Mouse (Mus musculus) mesoderm, embryonic 11.5 days (tissue): Measurements from ENCODE around the gene Cachd1.

Experiments used
- DNase-seq: peaks from one replicate; pipeline ENCODE4 v3.0.0-alpha.2; 2012; ENCODE audit warnings: low read depth, low spot score

Gene Cachd1

DNA sequence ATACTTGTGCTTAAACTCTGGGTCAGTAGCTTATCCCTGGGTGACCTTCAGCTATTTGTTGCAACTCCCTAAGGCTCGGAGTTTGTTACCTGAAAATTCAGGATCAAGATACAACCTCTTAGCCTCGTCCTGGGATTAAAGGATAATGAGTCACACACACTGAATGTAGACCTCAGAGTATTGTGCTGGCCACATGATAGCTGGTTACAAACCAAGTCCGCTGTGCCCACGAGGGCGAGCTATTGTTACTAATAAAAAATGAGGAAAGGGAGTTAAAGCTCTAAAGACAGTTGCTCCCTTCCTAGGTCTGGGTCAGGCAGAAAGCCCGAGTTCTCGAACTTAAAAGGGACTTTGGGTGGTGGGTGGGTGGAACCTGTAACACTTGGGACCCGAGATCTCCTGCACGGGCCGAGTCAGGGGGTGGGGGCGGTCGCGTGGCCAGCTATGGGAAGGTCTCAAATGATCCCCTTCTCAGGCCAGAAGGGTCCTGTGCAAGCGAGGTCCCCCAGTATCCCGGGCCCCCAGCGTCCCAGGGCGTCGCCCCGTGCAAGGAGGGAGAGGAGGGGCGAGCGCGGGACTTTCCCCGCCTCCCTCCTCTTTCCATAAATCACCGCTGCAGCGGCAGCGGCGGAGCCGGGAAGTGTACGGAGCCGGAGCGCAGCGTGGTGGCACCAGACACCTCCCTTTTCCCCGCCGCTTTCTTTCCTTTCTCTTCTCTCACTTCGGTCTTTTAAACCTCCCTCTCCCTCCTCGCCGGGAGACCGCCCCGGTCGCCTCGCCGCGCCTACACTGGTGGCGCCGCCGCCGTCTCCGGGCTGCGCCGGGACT is at the start of gene Cachd1:
Gene Cachd1, plus strand, starts transcription at position 633 of the 828 bp plus-strand sequence.
- DNase-seq = peak; percentile 89

DNA sequence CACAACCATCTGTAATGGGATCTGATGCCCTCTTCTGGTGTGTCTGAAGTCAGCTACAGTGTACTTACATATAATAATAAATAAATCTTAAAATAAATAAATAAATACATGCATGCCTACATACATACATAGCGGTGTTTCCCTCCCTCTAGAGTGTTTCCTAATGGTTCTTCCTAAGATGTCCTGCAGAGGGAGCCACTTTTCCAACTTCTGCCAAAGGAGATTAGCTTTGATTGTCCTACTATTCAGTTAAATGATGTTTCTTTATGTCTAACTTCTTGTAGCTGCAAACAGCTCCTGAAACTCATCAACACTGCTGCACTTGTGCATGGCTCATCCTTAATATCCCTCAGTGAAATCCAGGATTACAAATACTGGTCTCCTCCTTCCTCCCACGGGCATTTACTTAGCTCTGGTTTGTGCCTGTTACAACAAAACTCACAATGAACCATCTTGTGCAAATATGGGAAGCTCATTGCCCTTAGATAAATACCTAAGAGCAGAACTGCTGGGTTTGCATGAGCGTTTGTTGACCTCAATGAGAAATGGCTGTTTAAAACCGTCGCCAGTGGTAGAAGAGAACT is 47.5 kb upstream of the Cachd1 start:
- DNase-seq = no peak

DNA sequence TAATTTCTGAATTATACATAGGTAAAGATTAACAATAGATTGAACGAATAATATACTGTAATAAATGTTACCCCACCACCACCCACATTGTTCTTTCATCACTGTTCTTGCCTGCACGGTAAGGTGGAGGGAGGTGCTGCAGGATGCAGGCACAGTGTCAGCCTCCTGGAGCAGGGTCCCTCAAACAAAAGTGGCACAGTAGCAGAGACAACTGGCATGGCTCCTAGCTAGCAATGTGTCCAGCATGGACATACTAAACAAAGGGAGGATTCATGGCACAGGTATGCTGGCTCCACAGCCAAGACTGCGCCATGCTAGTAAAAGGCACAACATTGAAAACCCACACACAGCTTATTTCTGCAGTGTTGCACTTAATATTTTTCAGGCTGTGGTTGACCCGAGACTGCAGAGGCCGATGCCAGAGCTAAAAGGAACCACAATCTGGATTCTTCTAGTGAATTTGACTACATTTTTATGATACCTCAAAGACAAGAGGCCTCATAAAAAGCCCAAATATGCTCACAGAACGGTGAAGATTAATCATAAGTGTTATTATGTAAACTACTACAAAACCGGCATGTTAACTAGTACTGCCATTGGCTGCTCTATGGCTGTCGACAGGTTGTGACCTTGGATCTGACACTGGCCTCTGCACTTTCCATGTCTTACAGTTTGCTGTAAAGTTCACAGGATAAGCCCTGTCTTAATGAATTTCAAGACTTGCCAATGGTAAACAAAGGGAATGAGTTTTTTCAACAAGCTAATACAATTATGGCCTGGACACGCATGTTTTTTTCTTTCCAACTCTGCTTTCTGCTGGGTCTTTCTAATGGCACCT is 41.2 kb upstream of the Cachd1 start:
- no peak for DNase-seq

DNA sequence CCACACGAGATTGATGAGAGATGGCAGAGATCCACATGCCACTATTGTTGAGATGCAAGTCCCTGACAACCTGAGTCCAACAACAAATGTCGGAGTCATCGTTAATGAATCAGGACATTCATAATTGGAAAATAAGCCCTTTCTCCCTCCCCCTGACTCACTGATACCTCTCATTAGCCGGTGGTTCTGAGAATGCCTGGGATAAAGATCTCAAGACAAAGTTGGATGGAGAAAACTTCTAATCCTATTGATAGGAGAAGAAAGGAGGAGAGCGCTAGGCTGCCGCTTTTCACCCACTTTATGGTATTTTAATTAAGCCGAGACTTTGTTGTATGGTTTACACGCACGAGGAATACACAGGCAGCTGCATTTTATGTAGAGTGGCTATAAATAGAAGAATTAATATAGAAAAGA is 40.5 kb upstream of the Cachd1 start:
- DNase-seq = no peak

DNA sequence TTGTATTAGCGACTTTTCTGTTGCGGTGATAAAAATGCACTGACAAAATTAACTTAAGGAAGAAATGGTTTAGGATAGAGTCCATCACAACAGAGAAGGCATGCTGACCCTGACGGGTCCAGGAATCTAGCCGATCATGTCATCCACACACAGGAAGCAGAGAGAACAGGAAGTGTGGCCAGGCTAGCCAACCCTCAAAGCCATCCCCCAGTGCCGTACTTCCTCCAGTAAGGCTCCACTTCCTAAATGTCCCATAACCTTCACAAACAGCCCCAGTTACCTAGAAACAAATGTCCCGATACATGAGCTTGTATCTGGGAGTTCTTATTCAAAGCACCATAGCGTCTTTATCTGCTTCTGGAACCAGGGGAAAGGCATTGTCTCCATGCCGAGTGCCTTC is 32.9 kb upstream of the Cachd1 start:
- no peak for DNase-seq

DNA sequence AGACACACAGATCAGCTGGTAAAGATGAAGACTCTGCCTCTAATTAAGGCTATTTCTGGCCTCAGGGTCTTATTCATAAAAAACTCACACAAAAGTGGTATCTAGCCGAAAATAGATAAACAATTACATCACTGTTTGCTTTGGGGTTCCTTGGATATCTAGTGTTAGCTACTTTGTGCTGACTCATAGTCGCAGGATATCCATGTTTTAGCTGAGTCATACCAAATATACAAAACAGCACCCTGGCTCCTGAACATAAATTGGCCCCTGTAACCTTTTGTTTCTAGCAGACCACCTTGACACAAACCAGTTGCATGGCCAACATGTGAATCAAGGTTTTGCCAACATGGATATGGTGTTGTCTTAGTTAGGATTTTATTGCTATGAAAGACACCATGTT is 24.2 kb upstream of the Cachd1 start:
- no peak for DNase-seq

DNA sequence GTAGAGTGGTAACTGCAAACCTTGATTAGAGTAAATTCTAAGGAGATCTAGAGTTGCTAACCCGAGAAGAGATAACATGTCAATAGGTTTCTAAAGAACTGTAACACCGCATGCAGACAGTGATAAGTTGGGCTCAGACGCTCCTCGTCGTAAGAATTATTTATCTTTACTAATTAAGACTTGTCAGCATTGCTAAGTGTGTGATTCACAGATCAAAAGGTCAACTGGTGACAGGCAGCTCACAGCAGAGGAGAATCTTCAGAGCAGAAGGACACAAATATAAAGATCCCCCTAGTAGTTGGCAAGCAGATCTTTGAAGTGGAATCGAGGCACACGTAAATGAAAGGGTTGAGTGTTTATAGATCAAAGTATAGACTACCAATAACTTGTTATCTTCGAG is 20.8 kb upstream of the Cachd1 start:
- DNase-seq = no peak

DNA sequence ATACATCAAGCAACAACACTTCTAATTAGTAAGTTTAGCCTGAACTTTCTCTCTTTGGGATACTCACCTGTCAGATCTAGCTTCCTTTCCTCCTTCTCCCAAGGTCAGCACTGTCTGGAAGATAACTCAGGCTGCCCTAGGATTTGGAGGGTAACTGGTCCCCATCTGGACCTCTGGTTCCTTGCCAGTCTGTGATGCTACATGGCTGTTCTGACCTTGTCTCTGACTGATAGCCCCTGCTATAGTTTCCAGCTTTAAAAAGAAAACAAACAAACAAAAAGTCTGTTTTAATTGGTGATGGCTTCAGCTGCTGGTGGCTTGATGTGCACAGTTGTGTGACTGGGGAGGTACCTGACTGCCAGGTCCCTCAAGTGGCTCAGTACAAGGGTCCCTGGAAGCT is 20.0 kb upstream of the Cachd1 start:
- no peak for DNase-seq

DNA sequence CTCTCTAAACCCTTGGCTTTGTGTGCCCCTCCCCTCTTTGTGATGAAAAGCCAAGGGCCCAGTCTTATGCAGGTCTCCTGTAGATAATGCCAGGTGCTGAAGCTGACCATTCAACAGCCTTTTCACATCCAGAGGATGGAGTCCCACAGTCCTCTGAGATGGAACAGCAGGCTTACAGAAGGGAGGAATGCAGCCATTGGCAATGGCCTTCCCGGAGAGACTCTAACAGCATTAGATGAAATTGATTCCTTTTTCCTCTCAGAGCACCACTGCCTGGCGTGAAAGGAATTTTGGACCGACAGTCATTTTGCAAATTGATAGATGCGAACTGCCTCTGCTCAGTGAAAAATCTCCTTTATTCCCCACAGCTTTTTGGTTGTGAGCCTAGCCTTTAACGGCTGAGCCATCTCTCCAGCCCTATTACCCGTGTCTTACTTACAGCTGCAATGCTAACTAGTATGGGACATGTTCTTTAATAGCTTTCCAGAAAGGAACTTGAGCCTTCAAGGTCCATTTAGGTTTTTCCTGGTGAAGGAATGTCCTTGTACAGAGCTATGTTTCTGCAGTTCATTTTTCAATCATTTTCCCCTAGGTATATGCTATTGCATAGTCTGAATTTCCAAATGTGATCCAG is 18.1 kb upstream of the Cachd1 start:
- no peak for DNase-seq

DNA sequence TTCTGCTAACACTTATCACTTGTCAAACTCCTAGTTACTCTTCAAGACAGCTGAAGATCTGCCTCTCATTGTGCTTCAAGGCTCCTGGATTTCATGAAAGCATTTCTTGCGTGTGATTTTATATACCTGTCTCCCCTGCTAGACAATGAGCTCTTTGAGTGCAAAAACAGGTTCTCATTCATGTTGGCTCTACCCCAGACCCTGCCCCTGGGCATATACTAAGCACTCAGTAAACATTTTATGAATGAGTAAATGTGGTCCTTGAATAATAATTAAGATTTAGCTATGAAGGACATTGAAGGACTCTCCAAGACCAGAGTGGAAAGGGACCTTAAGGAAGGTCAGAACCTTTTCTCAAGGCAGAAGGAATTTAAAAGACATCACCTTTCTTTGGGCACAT is 16.9 kb upstream of the Cachd1 start:
- no peak for DNase-seq

DNA sequence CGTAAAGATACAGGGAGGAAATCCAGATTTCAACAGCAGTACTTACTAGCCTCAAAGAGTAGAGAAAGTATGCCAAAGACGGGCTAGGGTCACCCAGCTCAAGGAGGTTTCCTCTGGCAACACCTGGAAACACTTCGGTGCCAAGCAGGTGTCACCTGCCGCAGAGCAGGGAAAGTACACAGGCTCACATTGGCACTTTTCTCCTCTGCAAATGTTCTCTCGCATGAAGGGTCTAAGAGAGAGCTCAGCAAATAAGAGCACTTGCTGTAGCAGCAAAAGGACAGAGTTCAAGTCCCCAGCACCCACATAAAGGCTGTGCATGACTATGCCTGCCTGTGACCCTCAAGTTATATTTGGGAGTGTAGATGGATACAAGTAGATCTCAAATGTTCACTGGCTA is 16.1 kb upstream of the Cachd1 start:
- no peak for DNase-seq

DNA sequence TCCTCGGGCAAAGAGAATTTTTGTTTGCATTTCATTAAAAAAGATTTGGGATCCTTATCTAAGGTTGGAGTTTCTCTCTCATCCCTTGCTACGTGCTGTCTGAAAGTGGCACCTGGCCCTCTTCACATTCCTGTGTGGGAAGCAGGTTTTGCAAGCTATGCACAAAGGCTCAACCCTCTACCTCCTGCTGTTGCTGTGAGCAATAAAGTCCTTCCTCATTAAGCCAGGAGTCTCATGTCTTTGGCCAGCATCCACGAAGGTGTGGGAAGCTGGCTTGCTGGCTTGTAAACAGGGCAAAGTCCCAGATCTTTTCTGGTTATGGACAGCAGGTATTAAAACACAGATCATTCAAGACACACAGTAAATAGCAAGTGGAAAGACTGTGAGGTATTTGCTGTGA is 7.9 kb upstream of the Cachd1 start:
- no peak for DNase-seq

DNA sequence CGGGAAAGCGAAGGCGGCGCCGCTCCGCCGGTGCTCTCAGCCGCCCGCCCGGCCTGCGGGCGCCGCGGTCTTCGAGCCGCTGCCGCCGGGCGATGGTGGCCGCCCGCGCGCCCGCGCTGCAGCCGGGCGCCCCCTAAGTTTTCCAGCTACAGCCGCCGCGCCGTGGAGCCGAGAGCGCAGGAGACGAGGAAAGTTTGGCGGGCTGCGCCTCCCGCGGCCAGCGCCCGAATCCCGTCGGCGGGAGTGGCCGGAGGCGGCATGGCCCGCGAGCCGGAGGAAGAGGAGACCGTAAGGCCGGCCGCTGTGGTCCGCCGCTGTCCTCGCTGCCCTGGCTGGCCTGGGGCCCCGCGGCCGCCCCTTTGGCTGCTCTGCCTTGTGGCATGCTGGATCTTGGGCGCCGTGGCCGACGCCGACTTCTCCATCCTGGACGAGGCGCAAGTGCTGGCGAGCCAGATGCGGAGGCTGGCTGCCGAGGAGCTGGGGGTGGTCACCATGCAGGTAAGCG is 448 bp downstream of the Cachd1 start:
- no peak for DNase-seq

DNA sequence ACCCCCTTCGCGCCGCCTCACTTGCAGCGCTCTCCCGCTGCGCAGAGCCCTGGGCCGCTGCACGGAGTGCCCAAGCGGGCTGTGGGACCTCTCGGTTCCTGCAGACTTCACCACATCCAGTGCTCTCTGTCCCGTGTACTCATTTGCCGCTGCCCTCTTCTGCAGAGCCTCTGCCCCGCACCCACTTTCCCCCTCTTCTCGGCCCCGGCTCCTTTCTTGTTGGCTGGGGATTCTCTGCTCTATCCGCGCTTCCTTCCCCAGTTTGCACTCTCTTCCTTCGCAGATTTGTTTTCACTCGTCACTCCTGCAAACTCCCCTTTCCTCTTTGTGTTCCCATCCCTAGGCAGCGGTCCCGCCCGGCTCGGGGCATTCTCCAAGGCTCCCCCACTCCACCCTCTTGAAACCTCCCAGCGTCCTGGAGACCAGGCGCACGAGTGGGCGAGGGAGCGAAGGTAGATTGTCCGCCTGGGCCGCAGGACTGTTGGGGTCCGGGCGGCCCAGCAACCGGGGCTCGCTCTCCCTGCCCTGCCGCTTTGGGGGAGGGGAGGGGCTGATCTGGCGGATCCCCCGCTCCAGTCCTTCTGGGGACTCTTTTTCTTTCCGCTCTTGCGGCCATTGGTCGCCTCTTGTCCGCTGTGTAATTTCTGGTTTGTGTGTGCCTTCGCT is 1.0 kb downstream of the Cachd1 start:
- DNase-seq = peak; percentile 58

DNA sequence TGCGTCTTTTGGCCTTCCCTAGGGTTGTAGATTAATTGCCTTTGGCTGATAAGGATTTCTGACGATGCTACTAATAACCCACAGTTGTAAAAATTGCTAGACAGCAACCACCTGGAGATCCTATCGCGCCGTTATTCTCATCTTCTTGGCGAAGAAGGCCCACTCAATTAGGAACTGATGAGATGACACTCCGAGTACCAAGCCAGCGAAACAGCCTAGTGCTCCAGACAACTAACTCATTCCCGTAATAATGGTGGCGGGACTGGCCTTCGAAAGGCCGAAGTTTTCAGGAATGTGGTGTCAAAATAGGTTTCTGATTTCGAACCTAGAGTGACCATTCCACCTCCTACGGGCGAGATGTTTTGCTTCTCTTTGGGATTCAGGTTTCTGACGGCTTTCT is 1.6 kb downstream of the Cachd1 start:
- no peak for DNase-seq

DNA sequence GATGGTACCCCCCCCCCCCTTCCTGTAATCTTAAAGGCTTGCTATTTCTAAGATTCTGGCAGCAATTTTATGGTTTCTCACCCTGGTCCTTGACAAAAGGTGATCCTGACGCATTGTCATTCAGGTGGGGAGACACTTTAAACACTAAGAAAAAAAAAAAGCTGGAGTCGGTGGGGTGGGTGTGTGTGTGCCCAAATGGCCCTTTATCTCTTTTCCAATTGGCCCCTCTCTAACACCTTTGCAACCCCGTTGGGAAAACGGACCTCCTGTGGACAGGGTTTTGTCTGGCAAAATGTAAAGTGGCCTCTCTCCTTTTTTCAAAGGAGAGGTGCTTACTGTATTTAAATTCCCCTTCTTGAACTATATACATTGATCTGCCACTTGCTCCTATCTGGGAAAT is 2.5 kb downstream of the Cachd1 start:
- DNase-seq = no peak

DNA sequence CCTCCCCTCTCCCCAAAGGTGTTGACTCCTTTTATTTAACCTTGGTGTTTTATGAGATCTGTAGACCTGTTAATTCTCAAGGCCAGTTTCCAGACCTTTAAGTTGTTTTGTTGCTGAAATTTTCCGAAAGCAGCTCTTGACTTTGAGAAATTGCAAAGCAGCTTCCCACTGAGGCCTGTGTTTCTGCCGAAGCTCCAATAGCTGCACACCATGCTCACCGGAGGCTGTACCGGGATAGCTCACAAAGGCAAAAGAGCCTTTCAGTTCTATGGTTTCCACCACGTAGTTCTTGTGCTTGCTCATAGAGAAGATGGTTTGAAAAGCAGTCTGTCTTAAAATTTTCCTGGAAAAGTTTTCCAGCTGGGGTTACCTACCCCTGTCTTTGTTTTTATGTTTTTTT is 3.2 kb downstream of the Cachd1 start:
- no peak for DNase-seq

DNA sequence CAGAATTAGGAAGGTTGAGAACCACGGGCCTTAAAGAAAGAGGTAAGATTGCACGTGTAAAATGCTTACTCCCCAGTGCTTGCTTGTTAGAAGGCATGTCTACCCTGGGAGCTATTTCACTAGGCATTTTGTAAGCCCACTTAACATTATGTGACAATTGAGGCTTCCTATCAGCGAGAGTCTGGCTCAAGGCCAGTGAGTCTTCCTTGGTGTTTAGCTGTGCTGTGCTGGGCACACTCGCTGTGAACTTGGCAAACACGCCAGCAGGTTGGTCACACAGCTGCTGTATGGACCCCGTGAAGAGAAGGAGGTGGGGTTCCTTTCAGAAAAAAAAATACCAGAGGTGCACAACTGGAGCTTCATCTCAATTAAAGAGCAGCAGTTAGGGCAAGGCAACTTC is 4.4 kb downstream of the Cachd1 start:
- no peak for DNase-seq

DNA sequence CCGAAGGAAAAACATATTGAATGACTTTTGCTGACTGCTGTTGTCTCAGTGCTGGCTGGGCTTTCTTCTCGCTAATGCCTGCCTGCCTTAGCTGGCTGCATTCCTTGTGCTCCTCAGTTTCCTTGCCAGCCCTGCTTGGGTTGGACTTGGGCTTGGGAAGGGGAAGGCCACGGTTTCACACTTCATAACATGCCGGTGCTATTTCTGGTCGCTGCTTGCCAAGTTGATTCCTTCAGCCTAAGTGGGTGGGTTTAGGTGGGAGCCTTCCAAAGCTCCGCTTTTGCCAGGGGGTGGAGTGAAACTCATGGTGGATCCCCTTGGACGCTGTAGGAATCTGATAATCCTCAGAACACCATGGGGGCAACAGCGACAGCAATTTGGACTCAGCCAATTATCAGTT is 5.9 kb downstream of the Cachd1 start:
- DNase-seq = no peak

DNA sequence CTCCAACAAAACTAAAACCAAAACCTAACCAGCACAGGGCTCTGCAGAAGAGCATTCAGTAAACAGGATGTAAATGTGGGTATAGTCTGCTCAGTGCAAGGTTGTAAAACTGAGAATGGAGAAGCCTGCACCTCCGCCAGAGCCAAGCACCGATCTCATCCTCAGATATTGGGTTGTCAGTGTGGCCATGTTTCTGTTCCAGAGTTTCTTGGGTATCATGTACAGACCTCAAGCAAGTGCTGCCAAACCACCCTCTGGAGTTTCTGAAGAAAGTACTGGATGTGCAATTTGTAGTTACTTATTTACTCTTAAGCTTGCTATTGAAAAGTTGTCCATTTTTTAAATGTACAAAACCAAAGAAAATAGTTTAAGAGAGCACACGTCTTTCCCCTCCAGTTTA is 6.4 kb downstream of the Cachd1 start:
- no peak for DNase-seq

DNA sequence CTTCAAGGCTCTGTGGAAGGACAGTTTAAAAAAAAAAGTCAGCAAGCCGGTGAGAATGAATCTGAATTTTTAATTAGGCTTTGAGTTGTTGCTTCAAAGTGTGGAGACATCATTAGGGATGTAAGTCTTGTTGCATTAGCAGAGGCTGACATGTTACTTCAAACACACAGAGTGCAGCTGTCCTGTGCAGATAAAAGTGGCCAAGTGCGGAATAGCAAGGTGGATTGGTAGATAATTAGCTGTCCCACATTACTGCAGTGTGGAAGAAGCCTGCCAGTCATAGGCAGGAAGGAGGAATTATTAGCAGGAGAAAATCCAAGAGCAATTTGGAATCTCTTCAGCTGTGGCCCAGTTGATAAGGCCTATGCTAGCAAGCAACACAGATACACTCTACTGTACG is 10.7 kb downstream of the Cachd1 start:
- DNase-seq = no peak
